Mouse (Mus musculus): ENCODE results near the gene Tunar.

The Tunar gene

DNA sequence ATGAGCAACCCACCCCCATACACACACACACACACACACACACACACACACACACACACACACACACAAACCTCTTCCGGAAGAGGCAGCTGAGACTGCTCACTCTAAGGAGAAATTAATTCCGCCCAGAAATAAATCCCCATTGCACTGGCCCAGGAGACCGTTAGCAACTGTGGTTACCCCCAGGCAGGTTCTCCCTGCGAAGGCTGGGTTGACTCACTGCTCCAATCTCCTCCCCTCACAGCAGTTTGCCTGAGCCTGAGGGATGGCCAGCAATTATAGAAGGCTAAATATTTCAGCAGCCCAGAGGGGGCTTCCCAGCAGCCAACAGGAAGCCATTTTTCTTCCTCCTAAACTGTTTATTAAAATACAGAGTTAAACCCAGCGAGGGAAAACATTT, 64.5 kb downstream of the Tunar start:
- WGBS = 41% methylated on average over 5 of the region's 5 CpGs

- WGBS = 32% methylated on average over 5 of the region's 5 CpGs
These were observed 70.1 kb downstream of the Tunar start for GRCm38 (mm10) chr12:105403742-105404141.

DNA sequence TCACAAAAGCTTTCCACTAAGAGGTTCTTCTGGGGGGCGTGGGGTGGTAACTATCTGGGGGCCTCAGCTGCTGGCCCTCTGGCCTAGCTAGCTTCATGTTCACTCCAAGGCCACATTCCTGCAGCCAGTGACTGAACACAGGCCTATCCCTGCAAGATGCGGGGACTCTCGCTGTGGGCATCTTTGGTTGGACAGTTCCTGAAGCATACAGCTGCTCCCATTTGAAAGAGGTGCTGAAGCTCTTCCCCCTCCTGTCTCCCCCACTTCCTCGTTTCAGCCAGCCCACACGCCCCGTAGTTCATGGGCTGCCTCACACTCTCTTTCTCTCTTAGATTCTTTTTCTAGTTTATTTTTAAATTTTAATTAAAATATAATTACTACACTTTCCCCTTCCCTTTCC, 72.3 kb downstream of the Tunar start:
- WGBS = 68% methylated on average over 6 of the region's 6 CpGs

DNA sequence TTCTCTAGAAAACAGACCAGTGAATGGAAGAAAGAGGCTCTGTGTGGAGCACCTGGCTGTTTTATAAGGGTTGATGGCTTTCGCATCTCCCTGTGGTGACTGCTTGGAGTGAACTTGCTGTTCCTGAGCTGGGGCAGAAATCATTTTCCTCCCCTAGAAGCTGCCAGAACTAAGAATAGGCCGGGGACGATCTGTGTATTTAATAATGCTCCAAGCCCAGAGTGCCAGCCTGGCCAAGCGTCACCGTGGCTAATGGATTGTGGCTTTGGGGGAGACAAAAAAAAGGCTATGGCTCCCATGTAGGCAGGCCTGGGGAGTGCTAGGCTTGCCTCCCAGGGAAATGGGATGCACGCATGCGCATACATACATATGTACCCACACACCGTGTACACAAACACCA, 80.2 kb downstream of the Tunar start:
- WGBS = 83% methylated on average over 8 of the region's 8 CpGs

- WGBS = 66% methylated on average over 6 of the region's 6 CpGs
These were observed 86.8 kb downstream of the Tunar start for GRCm38 (mm10) chr12:105420476-105420875.

- 63% methylated on average over 7 of the region's 7 CpGs for WGBS
These were observed 92.9 kb downstream of the Tunar start for GRCm38 (mm10) chr12:105426541-105426940.

- 17% methylated on average over 10 of the region's 10 CpGs for WGBS
These were observed 93.5 kb downstream of the Tunar start for GRCm38 (mm10) chr12:105427039-105427757.

DNA sequence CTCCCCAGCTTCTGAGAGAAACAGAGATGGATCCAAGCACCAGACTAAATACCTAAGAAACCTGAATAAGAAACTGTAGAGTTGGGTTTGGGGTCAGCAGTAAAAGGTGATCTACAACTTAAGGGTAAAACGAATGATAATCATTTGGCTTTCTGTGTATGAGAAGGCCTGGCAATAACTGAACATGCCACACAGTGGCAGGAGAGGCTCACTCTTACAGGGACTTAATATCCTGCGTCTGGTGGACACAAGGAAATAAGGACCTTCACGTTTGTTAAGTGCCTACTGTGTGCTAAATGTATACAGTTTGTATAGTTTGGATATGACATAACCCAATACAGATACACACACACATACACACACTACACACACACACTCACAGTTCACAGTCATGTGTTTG, 98.2 kb downstream of the Tunar start:
- 30% methylated on average over 3 of the region's 3 CpGs for WGBS

- WGBS = 80% methylated on average over 3 of the region's 3 CpGs
These were observed 99.1 kb downstream of the Tunar start for GRCm38 (mm10) chr12:105432807-105433206.
